Mouse (Mus musculus) myocyte (in vitro differentiated cells): ENCODE data around the gene Oprd1. TPM values are rescaled to one million over a fixed set of nuclear protein-coding genes. Genes with fewer than 3 reads are reported as not detected.

Source experiments
- H3K27me3 ChIP-seq: one replicate; pipeline ENCODE4 v1.6.1; 2011; ENCODE audit not compliant: control insufficient read depth, insufficient read depth, insufficient read length
- H3K36me3 ChIP-seq: one replicate; pipeline ENCODE4 v1.6.1; 2011; ENCODE audit not compliant: control insufficient read depth, insufficient read depth
- H3K4me2 ChIP-seq: one replicate; pipeline ENCODE4 v1.6.1; 2011; ENCODE audit warnings: low read depth, control low read depth
- H3K4me3 ChIP-seq: one replicate; pipeline ENCODE4 v1.5.1; 2011; ENCODE audit warnings: mild to moderate bottlenecking, control low read depth, moderate library complexity
- H3K79me2 ChIP-seq: one replicate; pipeline ENCODE4 v1.6.1; 2011; ENCODE audit not compliant: control insufficient read depth, insufficient read depth
- H3ac ChIP-seq: one replicate; pipeline ENCODE4 v1.6.1; 2011; ENCODE audit not compliant: control insufficient read depth, insufficient read length
- CEBPB ChIP-seq: IDR thresholded peaks from 2 replicates; pipeline ENCODE4 v1.6.1; 2011; ENCODE audit warnings: mild to moderate bottlenecking, moderate library complexity; ENCODE audit not compliant: poor library complexity, insufficient read depth, severe bottlenecking
- E2F4 ChIP-seq: IDR thresholded peaks from one replicate; pipeline ENCODE4 v1.6.1; 2011; ENCODE audit warnings: mild to moderate bottlenecking, control low read depth, moderate library complexity; ENCODE audit not compliant: insufficient read depth
- MAX ChIP-seq: IDR thresholded peaks from one replicate; pipeline ENCODE4 v1.6.1; 2011; ENCODE audit warnings: low read depth, mild to moderate bottlenecking, control low read depth
- MYOD1 ChIP-seq, 3 experiments: IDR thresholded peaks; one replicate each; pipeline ENCODE4 v1.6.1; 2011; ENCODE audit warnings: control low read depth in 2 of 3, low read depth in 2 of 3, mild to moderate bottlenecking in 2 of 3, moderate library complexity in 1 of 3; ENCODE audit not compliant: insufficient read length in 2 of 3, control insufficient read depth in 1 of 3
- MYOG ChIP-seq, 3 experiments: IDR thresholded peaks; one replicate each; pipeline ENCODE4 v1.6.1; 2011; ENCODE audit warnings: control low read depth in 2 of 3, low read depth in 2 of 3, mild to moderate bottlenecking in 2 of 3; ENCODE audit not compliant: insufficient read length in 2 of 3, control insufficient read depth in 1 of 3, insufficient read depth in 1 of 3
- POLR2A ChIP-seq: IDR thresholded peaks from one replicate; pipeline ENCODE4 v1.6.1; 2011; ENCODE audit warnings: low read depth, mild to moderate bottlenecking, control low read depth, moderate library complexity; ENCODE audit not compliant: insufficient read length
- POLR2AphosphoS2 ChIP-seq: IDR thresholded peaks from one replicate; pipeline ENCODE4 v1.6.1; 2011; ENCODE audit warnings: low read depth, control low read depth; ENCODE audit not compliant: insufficient read length
- REST ChIP-seq: IDR thresholded peaks from one replicate; pipeline ENCODE4 v1.6.1; 2011; ENCODE audit warnings: mild to moderate bottlenecking, control low read depth, moderate library complexity; ENCODE audit not compliant: insufficient read depth, insufficient read length
- SRF ChIP-seq: IDR thresholded peaks from one replicate; pipeline ENCODE4 v1.6.1; 2011; ENCODE audit warnings: low read depth; ENCODE audit not compliant: control insufficient read depth, insufficient read length
- TCF12 ChIP-seq: IDR thresholded peaks from one replicate; pipeline ENCODE4 v1.6.1; 2011; ENCODE audit warnings: mild to moderate bottlenecking, control low read depth; ENCODE audit not compliant: poor library complexity, insufficient read depth, severe bottlenecking
- TCF3 ChIP-seq: IDR thresholded peaks from one replicate; pipeline ENCODE4 v1.6.1; 2011; ENCODE audit warnings: low read depth, control low read depth; ENCODE audit not compliant: insufficient read length
- USF1 ChIP-seq: IDR thresholded peaks from one replicate; pipeline ENCODE4 v1.6.1; 2011; ENCODE audit warnings: low read depth, mild to moderate bottlenecking, control low read depth, moderate library complexity
- polyA plus RNA-seq: library from polyadenylated mRNA; unstranded; fragments of >200 nt; fragmentation: generic; extraction: Trizol; gene quantifications from one replicate; pipeline ENCODE4 v1.2.1, GENCODE M21; 2012; ENCODE audit warnings: missing spikeins

Gene Oprd1
- polyA plus RNA-seq, 1 experiment, result not detected

DNA sequence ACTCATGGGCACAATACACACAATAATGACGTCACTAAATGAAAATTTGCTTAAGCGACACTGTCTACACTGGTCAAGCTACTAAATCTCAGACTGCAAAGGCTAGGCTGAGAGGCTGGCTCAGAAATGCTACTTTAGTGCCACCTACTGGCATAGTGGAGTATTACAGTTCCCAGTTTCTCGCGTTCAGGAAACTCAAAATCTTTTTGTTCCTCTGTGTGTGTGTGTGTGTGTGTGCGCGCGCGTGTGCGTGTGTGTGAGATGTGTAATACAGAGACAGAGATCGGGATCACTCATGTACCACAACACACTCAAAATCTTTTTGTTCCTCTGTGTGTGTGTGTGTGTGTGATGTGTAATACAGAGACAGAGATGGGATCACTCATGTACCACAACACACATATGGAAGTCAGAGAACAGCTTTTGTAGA lies 34.4 kb upstream of the Oprd1 start:
- H3ac ChIP-seq, result no peak overlapping the region
- peak overlapping the region; percentile 59 for H3K4me2 ChIP-seq
- H3K4me3 ChIP-seq, result no peak overlapping the region
- TF ChIP-seq MYOD1 (IDR thresholded peaks at IDR 0.05; ENCODE audit: control insufficient read depth in 1 of 3, insufficient read length in 2 of 3, low read depth in 2 of 3) (no peak), CEBPB (no peak)
- no peaks in the 10 kb centered on the region for H3K27me3 ChIP-seq
- peaks cover 11% of the 10 kb centered on the region for H3K36me3 ChIP-seq
- no peaks in the 10 kb centered on the region for H3K79me2 ChIP-seq

DNA sequence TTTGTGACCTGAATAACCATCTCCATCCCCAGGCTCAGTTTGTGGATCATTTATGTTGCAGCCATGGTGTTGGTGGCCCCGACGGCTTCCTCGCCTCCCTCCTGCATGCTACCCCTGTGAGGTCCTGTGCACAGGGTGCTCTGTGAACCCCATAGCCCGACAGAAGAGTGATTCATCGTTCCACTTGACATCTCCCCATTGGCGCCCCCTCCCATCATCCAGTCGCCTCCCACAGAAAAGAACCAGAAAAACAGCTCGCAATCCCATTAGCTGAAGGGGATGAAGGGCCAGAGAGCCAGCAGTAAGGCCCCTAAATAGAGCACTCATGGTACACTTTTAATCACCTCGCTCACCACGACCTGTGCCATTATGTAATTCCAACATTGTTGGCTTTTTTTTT lies 32.2 kb upstream of the Oprd1 start:
- Histone ChIP-seq H3ac (no peak overlapping the region), H3K27me3 (no peaks in the 10 kb centered on the region), H3K79me2 (no peaks in the 10 kb centered on the region), H3K36me3 (no peaks in the 10 kb centered on the region), H3K4me2 (no peak overlapping the region), H3K4me3 (no peak overlapping the region)
- TF ChIP-seq MYOG (IDR thresholded peaks at IDR 0.05; ENCODE audit: control insufficient read depth in 1 of 3, insufficient read depth in 1 of 3, insufficient read length in 2 of 3, low read depth in 2 of 3), result no peak
- TF ChIP-seq MYOD1 (IDR thresholded peaks at IDR 0.05; ENCODE audit: control insufficient read depth in 1 of 3, insufficient read length in 2 of 3, low read depth in 2 of 3), result no peak
- TF ChIP-seq TCF3, result no peak
- TF ChIP-seq POLR2A, result no peak
- TF ChIP-seq REST, result no peak
- TF ChIP-seq E2F4, result no peak
- TF ChIP-seq TCF12, result no peak
- TF ChIP-seq CEBPB, result no peak
- TF ChIP-seq POLR2AphosphoS2, result no peak
- TF ChIP-seq SRF, result no peak
- no peak for TF ChIP-seq MAX
- no peak for TF ChIP-seq USF1

GRCm38 (mm10) chr4:132170891-132171290 lies 26.6 kb upstream of the Oprd1 start:
- Histone ChIP-seq H3K4me3 (no peak overlapping the region), H3K36me3 (no peaks in the 10 kb centered on the region), H3ac (no peak overlapping the region), H3K79me2 (no peaks in the 10 kb centered on the region), H3K4me2 (peak overlapping the region; percentile 12), H3K27me3 (no peaks in the 10 kb centered on the region)
- no peak for TF ChIP-seq POLR2A
- TF ChIP-seq POLR2AphosphoS2, result no peak
- TF ChIP-seq TCF12, result no peak
- no peak for TF ChIP-seq SRF

GRCm38 (mm10) chr4:132169761-132170160 lies 25.5 kb upstream of the Oprd1 start:
- Histone ChIP-seq H3K36me3 (no peaks in the 10 kb centered on the region), H3K4me2 (no peak overlapping the region), H3K27me3 (no peaks in the 10 kb centered on the region), H3ac (no peak overlapping the region), H3K4me3 (no peak overlapping the region), H3K79me2 (no peaks in the 10 kb centered on the region)
- TF ChIP-seq E2F4 (no peak), TCF12 (no peak), MYOG (IDR thresholded peaks at IDR 0.05; ENCODE audit: control insufficient read depth in 1 of 3, insufficient read depth in 1 of 3, insufficient read length in 2 of 3, low read depth in 2 of 3) (no peak), TCF3 (no peak), POLR2A (no peak), POLR2AphosphoS2 (no peak), SRF (no peak), REST (no peak), CEBPB (no peak), MYOD1 (IDR thresholded peaks at IDR 0.05; ENCODE audit: control insufficient read depth in 1 of 3, insufficient read length in 2 of 3, low read depth in 2 of 3) (no peak), MAX (no peak), USF1 (no peak)

DNA sequence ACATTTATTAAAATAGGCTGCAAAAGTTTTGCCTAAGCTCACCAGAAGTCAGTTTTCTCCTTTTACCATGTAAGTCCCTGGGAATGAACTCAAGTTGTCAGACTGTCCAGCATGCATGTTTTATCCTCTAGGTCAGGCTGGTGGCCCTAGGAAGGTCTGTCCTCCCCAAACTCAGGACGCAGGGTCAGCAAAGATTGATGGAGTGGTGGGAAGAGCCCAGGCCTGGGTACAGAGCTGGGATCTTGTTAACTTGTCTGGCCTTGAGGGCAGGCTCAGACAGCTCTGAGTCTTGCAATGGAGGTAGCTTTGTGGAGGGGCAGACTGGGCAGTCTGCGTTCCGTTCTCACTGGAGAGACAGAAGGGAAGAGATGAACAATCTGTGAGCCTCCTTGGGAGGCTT lies 25.0 kb upstream of the Oprd1 start:
- no peak for TF ChIP-seq MAX
- no peak for TF ChIP-seq E2F4
- TF ChIP-seq POLR2AphosphoS2, result no peak
- no peak for TF ChIP-seq MYOG (IDR thresholded peaks at IDR 0.05; ENCODE audit: control insufficient read depth in 1 of 3, insufficient read depth in 1 of 3, insufficient read length in 2 of 3, low read depth in 2 of 3)
- no peak for TF ChIP-seq TCF3
- TF ChIP-seq CEBPB, result no peak
- no peak for TF ChIP-seq TCF12
- TF ChIP-seq USF1, result no peak
- TF ChIP-seq POLR2A, result no peak
- TF ChIP-seq SRF, result no peak

GRCm38 (mm10) chr4:132167436-132167835 lies 23.1 kb upstream of the Oprd1 start:
- H3K27me3 ChIP-seq, result no peaks in the 10 kb centered on the region
- peak overlapping the region; percentile 89 for H3K4me2 ChIP-seq
- no peaks in the 10 kb centered on the region for H3K79me2 ChIP-seq
- no peak overlapping the region for H3ac ChIP-seq
- H3K4me3 ChIP-seq, result no peak overlapping the region
- TF ChIP-seq MYOD1 (IDR thresholded peaks at IDR 0.05; ENCODE audit: control insufficient read depth in 1 of 3, insufficient read length in 2 of 3, low read depth in 2 of 3) (no peak), MAX (no peak), E2F4 (no peak), REST (no peak), TCF12 (no peak), TCF3 (no peak)
- H3K36me3 ChIP-seq, result no peaks in the 10 kb centered on the region

More for the DNA sequence above, 25.0 kb upstream of the Oprd1 start:
- Histone ChIP-seq H3K4me2 (no peak overlapping the region), H3ac (no peak overlapping the region), H3K79me2 (no peaks in the 10 kb centered on the region), H3K36me3 (no peaks in the 10 kb centered on the region), H3K4me3 (no peak overlapping the region), H3K27me3 (no peaks in the 10 kb centered on the region)
